In the genomic region with DNA sequence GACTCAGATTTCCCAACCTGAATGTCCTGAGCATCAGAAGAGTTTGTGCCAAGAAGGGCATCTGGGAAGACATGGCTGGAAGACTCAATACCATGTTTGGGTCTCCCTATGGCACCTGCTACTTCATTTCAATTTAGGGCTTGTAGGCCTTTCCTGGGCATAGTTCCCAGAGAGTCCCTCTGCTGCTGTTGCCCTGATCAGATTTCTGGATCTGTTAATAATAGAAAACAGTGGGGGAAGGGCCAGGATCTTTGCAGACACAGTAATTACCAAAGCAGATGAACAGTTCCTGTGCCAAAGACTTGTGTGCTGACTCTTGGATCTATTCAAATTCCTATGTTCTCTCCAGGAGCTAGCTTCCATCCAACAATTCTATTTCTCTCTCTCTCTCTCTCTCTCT, we compare ENCODE assay signal across 9 mouse cellular contexts. TPM values are rescaled to one million over a fixed set of nuclear protein-coding genes. Genes with fewer than 3 reads are reported as not detected.
DNase-seq lines count a peak whose midpoint lies in the region; TF ChIP-seq lines count a peak whose summit lies in the region.
"Had no signal": no experiment of that assay in that cellular context is flagged by ENCODE, and none has a peak within 500 bp of the region (broad histone marks: within the 10 kb centered on the region; RNA-seq: fewer than 3 reads in every experiment).

No protein-coding gene starts in this region.

- H3K4me2 ChIP-seq in myocyte (ENCODE audit: low read depth) = peak overlapping the region; percentile 45

- H3K4me3 ChIP-seq in myocyte = no peak overlapping the region
- H3K4me3 ChIP-seq: heart, adult 2 months had no signal

- peak; percentile 10 for DNase-seq in cerebellum, adult 8-10 months
- DNase-seq in cerebellum, adult 11 months = no peak
- peak; percentile 13 to 32 for DNase-seq in left cerebral cortex, postnatal 14 days (ENCODE audit: low spot score in 2 of 2)
- DNase-seq in left cerebral cortex, adult 8-10 months (ENCODE audit: low spot score in 2 of 2) = no peak
- DNase-seq in gastrocnemius, adult 8-10 months (ENCODE audit: low spot score in 2 of 2) = peak; percentile 66 to 71
- DNase-seq in thymus, adult 18-20 months = no peak
- no peak for DNase-seq in kidney, postnatal 36 days
- DNase-seq: heart, adult 2 months had no signal

- H3K27me3 ChIP-seq in myocyte (ENCODE audit: control insufficient read depth, insufficient read depth, insufficient read length) = no peaks in the 10 kb centered on the region

- no peak for TF ChIP-seq POLR2A in myocyte (IDR thresholded peaks at IDR 0.05; ENCODE audit: insufficient read length, low read depth)

- H3ac ChIP-seq in myocyte (ENCODE audit: control insufficient read depth, insufficient read length) = no peak overlapping the region

- no peaks in the 10 kb centered on the region for H3K36me3 ChIP-seq in myocyte (ENCODE audit: control insufficient read depth, insufficient read depth)

- intact Hi-C loops in left cerebral cortex, postnatal 14 days (cut with DNase I) = no loop called here

- H3K79me2 ChIP-seq in myocyte (ENCODE audit: control insufficient read depth, insufficient read depth) = no peaks in the 10 kb centered on the region

TF ChIP-seq in myocyte, 11 proteins besides CTCF, POLR2A, EP300 and RAD21:
- peak; percentile 86 for TF ChIP-seq SRF (IDR thresholded peaks at IDR 0.05; ENCODE audit: control insufficient read depth, insufficient read length, low read depth)
- TF ChIP-seq CEBPB (IDR thresholded peaks at IDR 0.05; ENCODE audit: insufficient read depth, poor library complexity, severe bottlenecking) = no peak
- no peak for TF ChIP-seq USF1 (IDR thresholded peaks at IDR 0.05; ENCODE audit: low read depth)
- peak in 1 of 3 experiments; percentile 12 for TF ChIP-seq MYOG (IDR thresholded peaks at IDR 0.05; ENCODE audit: control insufficient read depth in 1 of 3, insufficient read depth in 1 of 3, insufficient read length in 2 of 3, low read depth in 2 of 3)
- no peak for TF ChIP-seq E2F4 (IDR thresholded peaks at IDR 0.05; ENCODE audit: insufficient read depth)
- TF ChIP-seq POLR2AphosphoS2 (IDR thresholded peaks at IDR 0.05; ENCODE audit: insufficient read length, low read depth) = no peak
- TF ChIP-seq MYOD1 (IDR thresholded peaks at IDR 0.05; ENCODE audit: control insufficient read depth in 1 of 3, insufficient read length in 2 of 3, low read depth in 2 of 3) = peak; percentile 76 to 83 (median 78)
- TF ChIP-seq TCF12 (IDR thresholded peaks at IDR 0.05; ENCODE audit: insufficient read depth, poor library complexity, severe bottlenecking) = peak; percentile 4
- TF ChIP-seq TCF3 (IDR thresholded peaks at IDR 0.05; ENCODE audit: insufficient read length, low read depth) = no peak
- no peak for TF ChIP-seq REST (IDR thresholded peaks at IDR 0.05; ENCODE audit: insufficient read depth, insufficient read length)

RNA-seq across cellular contexts. Expression of a gene that starts 4.0 kb away (rescaled TPM):
- total RNA-seq in left cerebral cortex, postnatal 14 days (2021) = 10 to 100 TPM; 13.6 to 14.7 TPM
- 10 to 100 TPM; 11.3 to 14.4 (median 12.8) TPM for total RNA-seq in left cerebral cortex, adult 8-10 months (2022)
- 100 to 1,000 TPM in 2 of 4 experiments, 10 to 100 TPM in 2; 89.2 to 107 (median 97.0) TPM for total RNA-seq in gastrocnemius, adult 8-10 months (2022)
- polyA plus RNA-seq in myocyte (2012; fragmentation: generic; extraction: Trizol) = 0.12 TPM
- total RNA-seq: heart, adult 2 months had no signal

RNA-seq across cellular contexts. Expression of a gene that starts 5.4 kb away (rescaled TPM):
- 10 to 100 TPM; 21.1 to 23.7 TPM for total RNA-seq in left cerebral cortex, postnatal 14 days (2021)
- 10 to 100 TPM; 22.2 to 26.1 (median 22.4) TPM for total RNA-seq in left cerebral cortex, adult 8-10 months (2022)
- 10 to 100 TPM in 1 of 4 experiments, 1 to 10 TPM in 3; 6.4 to 11.0 (median 7.2) TPM for total RNA-seq in gastrocnemius, adult 8-10 months (2022)
- 2.9 TPM for polyA plus RNA-seq in myocyte (2012; fragmentation: generic; extraction: Trizol)

RNA-seq across cellular contexts. Expression of a gene that starts 32.8 kb away (rescaled TPM):
- 10 to 100 TPM; 33.6 to 35.2 TPM for total RNA-seq in left cerebral cortex, postnatal 14 days (2021)
- total RNA-seq in left cerebral cortex, adult 8-10 months (2022) = 10 to 100 TPM; 22.3 to 25.7 (median 24.0) TPM
- total RNA-seq in gastrocnemius, adult 8-10 months (2022) = 10 to 100 TPM; 10.7 to 15.0 (median 11.6) TPM
- 24.4 TPM for polyA plus RNA-seq in myocyte (2012; fragmentation: generic; extraction: Trizol)

RNA-seq across cellular contexts. Expression of a gene that starts 49.4 kb away (rescaled TPM):
- 10 to 100 TPM; 24.2 to 29.0 TPM for total RNA-seq in left cerebral cortex, postnatal 14 days (2021)
- total RNA-seq in left cerebral cortex, adult 8-10 months (2022) = 10 to 100 TPM; 31.2 to 34.2 (median 32.2) TPM
- total RNA-seq in gastrocnemius, adult 8-10 months (2022) = 1 to 10 TPM; 5.4 to 9.1 (median 6.6) TPM
- 7.1 TPM for polyA plus RNA-seq in myocyte (2012; fragmentation: generic; extraction: Trizol)

RNA-seq across cellular contexts. Expression of a gene that starts 49.4 kb away (rescaled TPM):
- total RNA-seq in left cerebral cortex, postnatal 14 days (2021) = 10 to 100 TPM; 24.3 to 25.5 TPM
- total RNA-seq in left cerebral cortex, adult 8-10 months (2022) = 10 to 100 TPM; 18.5 to 22.5 (median 22.1) TPM
- 10 to 100 TPM; 19.7 to 21.8 (median 20.9) TPM for total RNA-seq in gastrocnemius, adult 8-10 months (2022)
- polyA plus RNA-seq in myocyte (2012; fragmentation: generic; extraction: Trizol) = 22.7 TPM

Comparison
In these comparisons a context has a peak if more than half of its experiments do, and no peak if none do; other contexts are left out.
1. DNase-seq: peak in cerebellum, adult 8-10 months (single experiment), left cerebral cortex, postnatal 14 days (2 of 2) and gastrocnemius, adult 8-10 months (2 of 2); none in cerebellum, adult 11 months (single experiment), left cerebral cortex, adult 8-10 months (0 of 2), thymus, adult 18-20 months (0 of 2) and kidney, postnatal 36 days (0 of 2).
2. RNA of a gene that starts 4.0 kb away (total RNA-seq): 89.2 to 107 TPM in gastrocnemius, adult 8-10 months; 13.6 to 14.7 TPM in left cerebral cortex, postnatal 14 days and 11.3 to 14.4 TPM in left cerebral cortex, adult 8-10 months; every median in the first group is over 4 times any median in the second.